In the genomic region with DNA sequence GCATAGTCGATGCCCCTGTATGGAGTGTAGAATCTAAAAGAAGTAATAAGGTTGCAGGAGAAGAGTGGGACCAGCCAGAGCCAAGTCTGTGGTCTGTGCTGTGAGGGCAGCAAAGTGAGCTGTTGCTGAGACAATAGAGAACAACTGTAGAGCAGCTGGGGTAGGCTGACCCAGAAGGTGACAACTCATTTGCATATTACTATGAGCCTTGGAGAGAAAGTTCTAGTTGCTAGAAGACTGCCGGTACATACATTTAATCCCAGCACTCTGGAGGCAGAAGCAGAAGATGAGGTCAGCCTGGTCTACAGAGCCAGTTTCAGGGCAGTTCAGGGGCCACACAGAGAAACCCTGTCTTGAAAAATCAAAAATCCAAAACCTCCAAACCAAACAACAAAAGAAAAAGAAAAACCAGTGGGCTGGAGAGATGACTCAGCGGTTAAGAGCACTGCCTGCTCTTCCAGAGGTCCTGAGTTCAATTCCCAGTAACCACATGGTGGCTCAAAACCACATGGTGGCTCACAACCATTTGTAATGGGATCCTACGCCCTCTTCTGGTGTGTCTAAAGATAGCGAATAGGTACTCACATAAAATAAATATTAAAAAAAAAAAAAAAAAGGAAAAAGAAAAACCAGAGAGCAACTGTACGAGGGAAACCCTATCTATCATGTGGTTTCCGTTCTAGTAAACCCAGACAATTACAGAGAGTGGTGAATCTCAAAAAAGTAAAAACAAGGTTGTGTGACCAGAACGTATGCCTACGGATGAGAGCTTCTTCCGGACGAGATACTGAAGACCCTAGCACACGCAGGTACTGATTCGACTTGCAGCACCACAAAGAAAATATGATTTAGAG, we compare ENCODE assay signal across 9 mouse cellular contexts. TPM values are rescaled to one million over a fixed set of nuclear protein-coding genes. Genes with fewer than 3 reads are reported as not detected.
DNase-seq lines count a peak whose midpoint lies in the region; ATAC-seq and TF ChIP-seq lines count a peak whose summit lies in the region.
"Had no signal": no experiment of that assay in that cellular context is flagged by ENCODE, and none has a peak within 500 bp of the region (broad histone marks: within the 10 kb centered on the region; RNA-seq: fewer than 3 reads in every experiment).

No protein-coding gene starts in this region.

- H3K27me3 ChIP-seq in forebrain, embryonic 10.5 days (ENCODE audit: poor library complexity, severe bottlenecking): no peaks in the 10 kb centered on the region
- H3K27me3 ChIP-seq in forebrain, embryonic 15.5 days: no peaks in the 10 kb centered on the region
- no peaks in the 10 kb centered on the region for H3K27me3 ChIP-seq in lung, postnatal 0 days (replicated peaks; ENCODE audit: insufficient read depth, low read length)
- no peaks in the 10 kb centered on the region; the same call in 1 of the 2 replicates for H3K27me3 ChIP-seq in liver, embryonic 14.5 days (ENCODE audit: control insufficient read depth, insufficient read depth, low read length)
- no peaks in the 10 kb centered on the region for H3K27me3 ChIP-seq in stomach, postnatal 0 days (ENCODE audit: control insufficient read depth, insufficient read depth, low read length)

- no peak overlapping the region for H3K9ac ChIP-seq in forebrain, embryonic 15.5 days (replicated peaks)
- H3K9ac ChIP-seq in lung, postnatal 0 days (replicated peaks; ENCODE audit: low read depth): no peak overlapping the region
- H3K9ac ChIP-seq in liver, embryonic 14.5 days (replicated peaks): peak overlapping the region; percentile 27
- H3K9ac ChIP-seq in stomach, postnatal 0 days (ENCODE audit: low read length): no peak overlapping the region

- peak overlapping the region; percentile 35 for H3K4me3 ChIP-seq in forebrain, embryonic 10.5 days
- no peak overlapping the region for H3K4me3 ChIP-seq in forebrain, embryonic 15.5 days
- no peak overlapping the region for H3K4me3 ChIP-seq in lung, postnatal 0 days (ENCODE audit: low read depth, low read length)
- H3K4me3 ChIP-seq in liver, embryonic 14.5 days (ENCODE audit: insufficient read depth in 1 of 2, low read depth in 2 of 2, low read length in 2 of 2): no peak overlapping the region
- H3K4me3 ChIP-seq in stomach, postnatal 0 days (ENCODE audit: low read depth, low read length): no peak overlapping the region; the same call in 1 of the 2 replicates
- H3K4me3 ChIP-seq: erythroblast, embryonic 14.5 days had no signal

- no peak overlapping the region for H3K4me2 ChIP-seq in forebrain, embryonic 15.5 days (replicated peaks)
- H3K4me2 ChIP-seq in lung, postnatal 0 days (replicated peaks; ENCODE audit: low read depth, low read length): 0 out of 2 replicates have a peak overlapping the region, but pooled peaks have one; percentile 20
- peak overlapping the region; percentile 55 for H3K4me2 ChIP-seq in liver, embryonic 14.5 days (ENCODE audit: low read depth)
- H3K4me2 ChIP-seq in stomach, postnatal 0 days (replicated peaks; ENCODE audit: low read depth): peak overlapping the region; percentile 46

- no peaks in the 10 kb centered on the region for H3K36me3 ChIP-seq in forebrain, embryonic 10.5 days (replicated peaks)
- no peaks in the 10 kb centered on the region for H3K36me3 ChIP-seq in forebrain, embryonic 15.5 days
- no peaks in the 10 kb centered on the region for H3K36me3 ChIP-seq in lung, postnatal 0 days (ENCODE audit: insufficient read depth, low read length)
- H3K36me3 ChIP-seq in liver, embryonic 14.5 days (replicated peaks; ENCODE audit: control insufficient read depth, insufficient read depth, low read depth): no peaks in the 10 kb centered on the region
- no peaks in the 10 kb centered on the region for H3K36me3 ChIP-seq in stomach, postnatal 0 days (ENCODE audit: control insufficient read depth, insufficient read depth, low read length)

- no peak for TF ChIP-seq CTCF in lung, postnatal 0 days (IDR thresholded peaks at IDR 0.05)
- no peak for TF ChIP-seq CTCF in liver, embryonic 14.5 days (IDR thresholded peaks at IDR 0.05; ENCODE audit: low read depth)
- no peak for TF ChIP-seq CTCF in stomach, postnatal 0 days (IDR thresholded peaks at IDR 0.05; ENCODE audit: low read depth)

- no peak for TF ChIP-seq EP300 in lung, postnatal 0 days (IDR thresholded peaks at IDR 0.05)
- TF ChIP-seq EP300 in liver, embryonic 14.5 days (IDR thresholded peaks at IDR 0.05; ENCODE audit: low read depth): no peak
- TF ChIP-seq EP300 in stomach, postnatal 0 days (optimal IDR thresholded peaks at IDR 0.05): no peak

- whole genome bisulfite sequencing in forebrain, embryonic 10.5 days: 49% methylated on average over 13 of the region's 13 CpGs
- WGBS in forebrain, embryonic 15.5 days: 48% methylated on average over 13 of the region's 13 CpGs
- WGBS in lung, postnatal 0 days: 41% methylated on average over 13 of the region's 13 CpGs
- WGBS in liver, embryonic 14.5 days (ENCODE audit: insufficient replicate concordance): 31% methylated on average over 13 of the region's 13 CpGs
- WGBS in stomach, postnatal 0 days: 38% methylated on average over 13 of the region's 13 CpGs

- no peak for DNase-seq in forebrain, embryonic 10.5 days (ENCODE audit: extremely low spot score, low spot score)
- DNase-seq in lung, postnatal 0 days (ENCODE audit: low spot score): no peak
- DNase-seq in lung, postnatal 36 days: no peak
- DNase-seq in liver, embryonic 14.5 days (ENCODE audit: low read depth in 3 of 3, low spot score in 3 of 3): no peak
- DNase-seq in stomach, postnatal 0 days (ENCODE audit: low spot score): no peak
- no peak for DNase-seq in adrenal gland, adult 18-20 months (ENCODE audit: low spot score in 2 of 2)
- DNase-seq in gastrocnemius, adult 8-10 months (ENCODE audit: low spot score in 2 of 2): no peak

- ATAC-seq in forebrain, embryonic 15.5 days (replicated peaks): no peak
- ATAC-seq in lung, postnatal 0 days: no peak
- ATAC-seq in liver, embryonic 14.5 days (ENCODE audit: insufficient read depth): no peak
- no peak for ATAC-seq in stomach, postnatal 0 days (ENCODE audit: low FRiP score, low TSS enrichment)

- no peak overlapping the region for H3K27ac ChIP-seq in forebrain, embryonic 10.5 days
- H3K27ac ChIP-seq in forebrain, embryonic 15.5 days (replicated peaks): no peak overlapping the region
- no peak overlapping the region for H3K27ac ChIP-seq in lung, postnatal 0 days (ENCODE audit: low read length)
- H3K27ac ChIP-seq in liver, embryonic 14.5 days: no peak overlapping the region
- H3K27ac ChIP-seq in stomach, postnatal 0 days (replicated peaks): no peak overlapping the region

- H3K4me1 ChIP-seq in forebrain, embryonic 10.5 days: peaks cover 9% of the 10 kb centered on the region
- H3K4me1 ChIP-seq in forebrain, embryonic 15.5 days: peaks cover 4% of the 10 kb centered on the region
- H3K4me1 ChIP-seq in lung, postnatal 0 days (ENCODE audit: insufficient read depth, low read depth, low read length): no peaks in the 10 kb centered on the region
- peaks cover 3 to 9% of the 10 kb centered on the region in 2 experiments; a peak in 3 of 4 replicates for H3K4me1 ChIP-seq in liver, embryonic 14.5 days (replicated peaks; ENCODE audit: control insufficient read depth in 2 of 2, insufficient read depth in 2 of 2, low read length in 1 of 2)
- no peaks in the 10 kb centered on the region for H3K4me1 ChIP-seq in stomach, postnatal 0 days (replicated peaks; ENCODE audit: control insufficient read depth, insufficient read depth)

- H3K9me3 ChIP-seq in forebrain, embryonic 10.5 days: no peaks in the 10 kb centered on the region
- no peaks in the 10 kb centered on the region for H3K9me3 ChIP-seq in forebrain, embryonic 15.5 days
- H3K9me3 ChIP-seq in lung, postnatal 0 days (ENCODE audit: low read length): no peaks in the 10 kb centered on the region
- no peaks in the 10 kb centered on the region for H3K9me3 ChIP-seq in liver, embryonic 14.5 days (ENCODE audit: control insufficient read depth, low read length)
- no peaks in the 10 kb centered on the region for H3K9me3 ChIP-seq in stomach, postnatal 0 days (ENCODE audit: control insufficient read depth, low read length)

RNA-seq across cellular contexts. Expression of a gene that starts 20.3 kb away (rescaled TPM):
- 440 and 451 TPM in 2 replicates for polyA plus RNA-seq in forebrain, embryonic 10.5 days (2016; fragmentation: Nextera tagmentation; extraction: Ambion mirVana)
- 569 and 595 TPM in 2 replicates for polyA plus RNA-seq in forebrain, embryonic 15.5 days (2015; fragmentation: Nextera tagmentation; extraction: Ambion mirVana)
- 242 and 276 TPM in 2 replicates for polyA plus RNA-seq in lung, postnatal 0 days (2015; fragmentation: Nextera tagmentation; extraction: Ambion mirVana)
- 102 and 132 TPM in 2 replicates for polyA plus RNA-seq in liver, embryonic 14.5 days (2012; rRNA removed)
- polyA plus RNA-seq in liver, embryonic 14.5 days (2014; fragmentation: Nextera tagmentation; extraction: Ambion mirVana): 183 and 201 TPM in 2 replicates
- polyA plus RNA-seq in stomach, postnatal 0 days (2015; fragmentation: Nextera tagmentation; extraction: Ambion mirVana): 214 and 219 TPM in 2 replicates
- total RNA-seq in adrenal gland, adult 18-20 months (2021): 100 to 1,000 TPM; 183 to 185 TPM
- total RNA-seq in gastrocnemius, adult 8-10 months (2022): 10 to 100 TPM; 41.2 to 58.3 (median 44.9) TPM
